15 mouse cellular contexts compared by ENCODE assay signal in the genomic region with DNA sequence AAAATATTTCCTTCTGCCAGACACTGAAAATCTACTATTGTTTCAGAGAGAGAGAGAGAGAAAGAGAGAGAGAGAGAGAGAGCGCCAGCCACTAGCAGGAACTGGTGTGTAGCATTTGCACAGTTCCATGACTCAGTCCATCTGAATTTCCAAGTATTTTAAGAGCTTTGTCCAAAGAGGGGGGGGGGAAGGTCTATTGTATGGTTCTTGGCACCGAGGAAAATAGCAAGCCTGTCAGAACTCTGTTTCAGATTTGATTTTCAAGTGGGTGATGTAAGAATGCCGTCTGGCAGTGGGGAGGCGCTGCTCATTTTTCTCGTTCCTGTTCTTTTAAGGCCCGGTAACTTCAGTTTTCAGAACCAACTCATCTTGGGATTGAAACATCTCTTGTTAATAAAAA. TPM values are rescaled to one million over a fixed set of nuclear protein-coding genes. Genes with fewer than 3 reads are reported as not detected.
DNase-seq lines count a peak whose midpoint lies in the region; ATAC-seq and TF ChIP-seq lines count a peak whose summit lies in the region.
"Had no signal": no experiment of that assay in that cellular context is flagged by ENCODE, and none has a peak within 500 bp of the region (broad histone marks: within the 10 kb centered on the region; RNA-seq: fewer than 3 reads in every experiment).

No protein-coding gene starts in this region.

- H3K27me3 ChIP-seq in lung, postnatal 0 days (replicated peaks; ENCODE audit: insufficient read depth, low read length): no peaks in the 10 kb centered on the region

- peak; percentile 62 for ATAC-seq in frontal cortex, adult (ENCODE audit: low TSS enrichment)
- peak; percentile 89 for ATAC-seq in lung, postnatal 0 days
- no peak for ATAC-seq in megakaryocyte progenitor cell, adult 5-6 weeks (replicated peaks; ENCODE audit: poor library complexity)
- ATAC-seq: intestine, embryonic 16.5 days had no signal

- no peak overlapping the region for H3K4me3 ChIP-seq in layer of hippocampus, adult 2 months
- no peak overlapping the region for H3K4me3 ChIP-seq in lung, postnatal 0 days (ENCODE audit: low read depth, low read length)

- H3K9me3 ChIP-seq in lung, postnatal 0 days (ENCODE audit: low read length): no peaks in the 10 kb centered on the region

- peaks cover 5% of the 10 kb centered on the region; the same call in 1 of the 2 replicates for H3K4me1 ChIP-seq in lung, postnatal 0 days (ENCODE audit: insufficient read depth, low read depth, low read length)

- no peak overlapping the region for H3K27ac ChIP-seq in layer of hippocampus, adult 2 months
- H3K27ac ChIP-seq in lung, postnatal 0 days (ENCODE audit: low read length): peak overlapping the region; percentile 6; the same call in 1 of the 2 replicates
- H3K27ac ChIP-seq: macrophage had no signal

- TF ChIP-seq EP300 in lung, postnatal 0 days (IDR thresholded peaks at IDR 0.05): peak; percentile 90

- 0 out of 2 replicates have a peak, but pooled peaks have one; percentile 16 for TF ChIP-seq CTCF in layer of hippocampus, adult 2 months (conservative IDR thresholded peaks at IDR 0.05)
- no peak for TF ChIP-seq CTCF in brain, embryonic 14.5 days (IDR thresholded peaks at IDR 0.05; ENCODE audit: borderline replicate concordance, extremely low read depth, insufficient read depth, insufficient read length)
- TF ChIP-seq CTCF in lung, postnatal 0 days (IDR thresholded peaks at IDR 0.05): peak; percentile 14; the same call in 1 of the 2 replicates

- no peak for DNase-seq in frontal cortex, postnatal 14 days (ENCODE audit: low spot score in 2 of 2)
- DNase-seq in layer of hippocampus, adult 2 months (ENCODE audit: low spot score in 2 of 2): no peak
- no peak for DNase-seq in layer of hippocampus, adult 9-11 months
- DNase-seq in brain, embryonic 14.5 days (ENCODE audit: low read depth): peak; percentile 90
- DNase-seq in lung, postnatal 0 days (ENCODE audit: low spot score): peak; percentile 91
- no peak for DNase-seq in embryo, embryonic 10 days (ENCODE audit: low spot score)
- DNase-seq: B cell, adult 2 months; cerebellum, adult 9-10 months; kidney, postnatal 36 days; thymus, postnatal 25 days had no signal

- no peak for TF ChIP-seq POLR2A in brain, embryonic 14.5 days (IDR thresholded peaks at IDR 0.05; ENCODE audit: borderline replicate concordance, extremely low read depth, insufficient read depth, insufficient read length, poor library complexity, severe bottlenecking)

- no peaks in the 10 kb centered on the region for H3K36me3 ChIP-seq in lung, postnatal 0 days (ENCODE audit: insufficient read depth, low read length)

- no peak overlapping the region for H3K4me2 ChIP-seq in lung, postnatal 0 days (replicated peaks; ENCODE audit: low read depth, low read length)

- WGBS in lung, postnatal 0 days: 46% methylated on average over 6 of the region's 6 CpGs

- H3K9ac ChIP-seq in lung, postnatal 0 days (replicated peaks; ENCODE audit: low read depth): no peak overlapping the region

RNA-seq across cellular contexts. Expression of gene Eva1c, which starts 18.5 kb away (rescaled TPM):
- 1 to 10 TPM; 2.2 to 2.9 TPM for total RNA-seq in layer of hippocampus, adult 2 months (2021)
- 2.2 and 3.7 TPM in 2 replicates for polyA plus RNA-seq in brain, embryonic 14.5 days (2012; rRNA removed)
- polyA plus RNA-seq in lung, postnatal 0 days (2015; fragmentation: Nextera tagmentation; extraction: Ambion mirVana): 5.9 and 9.6 TPM in 2 replicates
- total RNA-seq in megakaryocyte progenitor cell, adult 5-6 weeks (2015): not detected in 2 replicates
- total RNA-seq in megakaryocyte progenitor cell, adult 5-6 weeks (2017): not detected in 2 replicates
- total RNA-seq: granulocyte monocyte progenitor cell, adult 5-6 weeks had no signal
- polyA plus RNA-seq: macrophage had no signal

RNA-seq across cellular contexts. Expression of gene Urb1, which starts 34.8 kb away (rescaled TPM):
- 10 to 100 TPM; 17.3 to 18.8 TPM for total RNA-seq in layer of hippocampus, adult 2 months (2021)
- 8.0 and 9.6 TPM in 2 replicates for polyA plus RNA-seq in brain, embryonic 14.5 days (2012; rRNA removed)
- polyA plus RNA-seq in lung, postnatal 0 days (2015; fragmentation: Nextera tagmentation; extraction: Ambion mirVana): 2.7 TPM in 2 replicates
- total RNA-seq in megakaryocyte progenitor cell, adult 5-6 weeks (2015): 8.1 and 8.9 TPM in 2 replicates
- total RNA-seq in megakaryocyte progenitor cell, adult 5-6 weeks (2017): 7.7 and 9.1 TPM in 2 replicates

Comparison
In these comparisons a context has a peak if more than half of its experiments do, and no peak if none do; other contexts are left out.
1. DNase-seq: peak in brain, embryonic 14.5 days (single experiment) and lung, postnatal 0 days (single experiment); none in frontal cortex, postnatal 14 days (0 of 2), layer of hippocampus, adult 2 months (0 of 2), layer of hippocampus, adult 9-11 months (single experiment) and embryo, embryonic 10 days (single experiment).